Mouse (Mus musculus) cerebellum, postnatal 36 days (tissue): ENCODE measurements around the gene Hnrnpu.
"Not testable (repeated sequence)": the region's sequence is repeated elsewhere in the genome, so short reads cannot be mapped to it uniquely, and the experiment has no call there.

Experiments
- DNase-seq, 2 experiments: peaks; one replicate each; pipeline ENCODE4 v3.0.0; 2021 to 2022; ENCODE audit warnings: mixed read lengths in 2 of 2

Gene Hnrnpu

DNA sequence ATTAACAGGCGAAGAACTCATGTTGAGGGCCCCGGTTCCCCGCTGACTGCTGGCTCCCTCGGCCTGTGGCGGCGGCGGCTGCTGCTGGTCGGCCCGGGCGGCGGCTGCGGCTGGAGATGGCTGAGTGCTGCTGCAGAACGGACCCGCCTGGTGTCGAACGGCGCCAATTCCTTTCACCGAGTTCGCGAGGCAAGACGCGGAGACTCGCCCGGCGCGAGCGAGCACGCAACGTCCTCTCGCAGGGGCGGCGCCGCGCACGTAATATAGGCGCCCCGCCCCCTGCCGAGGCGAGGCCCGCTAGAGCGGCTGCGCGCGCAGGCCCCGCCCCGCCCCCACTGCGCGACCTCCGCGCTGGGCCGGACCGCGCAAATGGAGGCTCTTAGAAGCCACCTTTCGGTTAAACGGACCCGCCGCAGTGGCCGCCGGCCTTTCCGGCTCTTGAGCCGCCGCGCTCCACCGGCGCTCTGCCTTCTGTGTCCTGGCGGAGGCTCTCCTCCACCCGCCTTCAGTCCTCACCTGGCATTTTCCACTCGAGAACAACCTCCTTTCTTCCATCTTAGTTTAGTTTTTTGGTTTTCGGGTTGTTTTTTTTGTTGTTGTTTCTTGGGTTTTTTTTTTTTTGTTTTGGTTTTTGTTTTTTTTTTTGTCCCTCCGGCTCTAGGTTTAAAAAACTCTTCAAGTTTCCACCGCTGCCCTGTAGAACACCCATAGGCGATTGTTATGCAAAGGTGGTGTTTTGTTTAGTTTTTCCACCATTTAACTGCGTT lies at the start of gene Hnrnpu:
TSS of gene Hnrnpu (minus strand) at position 247 of the 767 bp plus-strand sequence.
- peak; percentile 96 to 97 for DNase-seq

DNA sequence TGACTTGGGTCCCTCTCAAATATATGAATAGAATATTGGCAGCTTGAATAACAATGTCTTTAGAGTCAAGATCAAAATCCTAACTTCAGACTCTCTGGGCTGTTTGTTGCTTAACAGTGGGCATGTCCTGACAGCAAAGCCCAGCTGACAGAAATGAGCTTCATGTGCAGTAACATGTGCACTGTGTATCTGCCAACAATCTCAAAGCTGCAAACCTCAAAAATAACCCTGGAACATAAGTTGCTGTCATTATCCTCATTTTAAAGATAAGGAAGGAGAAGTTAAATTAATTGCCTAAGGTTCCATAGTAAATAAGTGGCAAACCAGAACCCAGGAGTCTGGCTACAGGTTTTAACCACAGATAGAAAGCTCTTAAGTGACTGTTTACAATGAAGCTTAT lies 44.6 kb upstream of the Hnrnpu start:
- no peak for DNase-seq

DNA sequence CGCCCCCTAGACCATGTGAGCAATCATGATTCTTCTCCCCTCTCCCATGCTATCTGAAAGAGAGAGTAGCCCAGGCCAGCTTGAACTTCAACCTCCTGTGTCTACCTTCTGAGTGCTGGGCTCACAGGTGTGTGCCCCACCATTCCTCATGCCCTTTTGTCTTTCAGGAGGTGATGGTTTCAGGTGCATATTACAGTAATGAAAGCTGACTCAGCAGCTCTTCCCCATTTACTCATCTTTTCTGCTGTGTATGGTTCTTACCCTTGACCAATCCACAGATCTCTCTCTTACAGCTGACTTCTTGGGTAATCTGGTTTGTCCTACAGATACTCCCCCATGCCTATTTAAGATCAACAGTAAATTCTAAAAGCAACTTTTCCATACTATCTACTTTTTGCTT lies 41.6 kb upstream of the Hnrnpu start:
- DNase-seq = no peak

DNA sequence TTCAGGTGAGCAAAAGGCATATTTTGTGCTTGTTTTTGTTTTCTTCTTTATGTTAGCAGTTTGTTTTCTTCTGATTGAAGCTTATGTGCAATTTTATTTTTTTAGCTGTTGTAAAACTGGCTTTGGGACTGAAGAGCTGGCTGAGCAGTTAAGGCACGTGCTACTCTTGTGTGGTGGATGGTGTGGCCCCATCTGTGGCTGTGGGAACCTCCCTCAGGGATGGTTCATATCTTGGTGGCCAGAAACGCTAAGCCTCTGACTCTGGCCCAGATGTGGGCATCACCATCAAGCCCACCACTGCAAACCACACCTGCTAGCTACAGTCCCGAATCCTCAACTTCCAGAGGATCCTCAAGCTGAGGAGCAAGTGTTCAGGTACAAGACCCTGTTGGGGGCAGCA lies 40.5 kb upstream of the Hnrnpu start:
- no peak for DNase-seq

- DNase-seq = no peak
Observed at GRCm38 (mm10) chr1:178376907-178377306, 39.3 kb upstream of the Hnrnpu start.

GRCm38 (mm10) chr1:178376061-178376460 lies 38.5 kb upstream of the Hnrnpu start:
- no peak for DNase-seq

- no peak for DNase-seq
Observed at GRCm38 (mm10) chr1:178375381-178375780, 37.8 kb upstream of the Hnrnpu start.

- DNase-seq = no peak
Observed at GRCm38 (mm10) chr1:178372681-178373080, 35.1 kb upstream of the Hnrnpu start.

DNA sequence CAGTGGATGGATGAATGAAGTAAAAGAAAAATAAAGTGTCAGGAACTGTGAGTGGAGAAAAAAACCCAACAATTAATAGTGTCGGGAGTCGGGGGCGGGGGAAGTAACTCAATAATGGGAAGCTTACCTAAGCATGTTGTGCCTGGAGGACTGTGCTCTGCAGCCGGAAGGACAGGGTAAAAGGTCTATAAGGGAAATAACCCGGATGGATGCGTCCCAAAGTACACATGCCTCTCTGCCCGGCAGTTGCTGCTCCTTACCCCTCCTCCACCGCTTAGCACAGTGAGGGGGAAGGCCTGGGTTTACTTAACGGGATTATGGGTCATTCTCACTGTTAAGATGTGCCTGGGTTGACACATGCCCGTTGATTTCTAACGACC lies 31.7 kb upstream of the Hnrnpu start:
- DNase-seq = peak in 1 of 2 experiments; percentile 55

DNA sequence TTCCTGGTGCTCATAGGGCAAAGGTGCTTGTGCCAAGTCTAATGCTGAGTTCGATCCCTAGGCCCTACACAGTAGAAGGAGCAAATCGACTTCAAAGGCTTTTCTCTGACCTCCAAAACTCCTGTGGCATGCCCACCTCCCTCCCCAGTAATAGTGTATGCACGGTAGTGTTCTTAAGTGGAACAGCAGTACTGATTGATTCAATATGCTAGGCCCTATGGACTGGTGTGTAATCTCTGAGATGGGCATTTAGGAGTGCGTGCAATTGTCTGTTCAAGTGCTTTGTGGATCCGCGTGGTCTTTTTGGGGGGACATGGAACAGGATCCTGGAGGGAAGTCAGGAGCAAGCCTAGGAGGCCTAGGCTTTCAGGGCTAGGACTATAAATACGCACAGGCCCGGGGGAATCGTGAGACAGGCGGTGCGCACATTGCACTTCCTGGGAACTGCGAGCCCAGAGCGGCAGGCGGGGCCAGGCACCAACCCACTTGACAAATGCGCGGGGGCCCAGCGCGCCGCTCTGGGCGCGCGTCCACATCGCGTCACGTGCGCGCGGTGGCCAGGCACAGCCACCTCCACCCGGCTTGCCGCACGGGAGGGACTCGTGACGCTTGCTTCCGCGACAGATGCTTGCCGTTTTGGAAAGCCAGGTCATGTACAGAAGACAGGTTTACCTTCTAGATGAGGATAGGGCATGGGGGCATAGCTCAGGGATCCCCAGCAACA lies 31.1 kb upstream of the Hnrnpu start:
- peak; percentile 94 to 97 for DNase-seq

GRCm38 (mm10) chr1:178368121-178368520 lies 30.5 kb upstream of the Hnrnpu start:
- no peak for DNase-seq

DNA sequence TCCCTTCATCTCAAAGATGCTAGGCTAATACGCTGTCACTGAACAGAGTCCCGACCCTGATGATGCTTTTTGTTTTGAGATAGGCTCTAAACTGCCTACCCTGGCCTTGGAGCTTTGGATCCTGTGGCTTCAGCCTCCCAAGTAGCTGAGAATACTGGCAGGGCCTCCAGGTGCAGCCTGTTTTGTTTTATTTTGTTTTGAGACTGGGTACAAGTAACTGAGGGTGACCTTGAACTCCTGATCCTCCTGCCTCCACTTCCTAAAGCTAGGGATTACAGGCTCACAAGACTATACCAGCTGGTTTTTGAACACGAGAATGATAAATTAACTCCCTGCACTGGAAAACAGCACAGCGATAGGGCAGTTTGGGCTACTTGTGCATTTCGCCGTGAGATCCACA lies 27.6 kb upstream of the Hnrnpu start:
- no peak for DNase-seq

DNA sequence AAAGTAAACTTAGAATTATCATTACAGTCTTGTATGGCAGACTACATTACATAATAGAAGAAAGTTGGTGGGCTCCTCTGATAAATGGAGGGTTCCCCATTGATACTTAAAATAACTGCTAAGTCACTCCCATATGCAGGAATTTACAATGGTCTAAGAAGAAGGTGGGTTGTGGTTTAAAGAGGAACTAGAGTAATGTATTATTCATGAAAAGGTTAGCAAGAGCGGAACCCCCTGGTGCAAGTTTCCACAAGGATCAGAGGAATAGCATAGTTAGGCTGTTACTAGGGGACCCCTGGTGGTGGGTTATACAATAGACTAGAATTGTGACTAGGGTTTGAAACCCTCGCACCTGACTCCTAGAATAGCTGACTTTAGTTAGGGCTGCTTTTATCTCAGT lies 23.1 kb upstream of the Hnrnpu start:
- no peak for DNase-seq

DNA sequence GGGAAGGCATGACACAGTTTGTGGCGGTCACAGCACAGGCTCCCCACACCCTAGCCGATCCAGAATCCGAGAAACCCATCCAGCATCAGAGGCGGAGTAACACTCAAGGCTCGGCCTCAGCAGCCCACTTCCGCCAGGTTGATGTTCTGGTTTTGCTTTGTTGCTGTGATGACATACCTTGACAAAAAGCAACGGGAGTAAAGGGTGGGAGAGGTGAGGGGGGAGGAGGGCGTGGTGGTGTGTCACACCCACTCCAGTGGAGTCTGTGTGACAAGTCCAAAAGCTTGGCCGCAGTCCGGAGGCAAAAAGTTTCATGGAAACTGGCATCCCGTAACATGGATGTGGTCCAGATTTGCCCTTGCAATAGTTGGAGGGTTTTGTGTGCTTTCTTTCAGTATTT lies 22.7 kb upstream of the Hnrnpu start:
- no peak for DNase-seq

GRCm38 (mm10) chr1:178357776-178358710 lies 20.4 kb upstream of the Hnrnpu start:
- no peak for DNase-seq

DNA sequence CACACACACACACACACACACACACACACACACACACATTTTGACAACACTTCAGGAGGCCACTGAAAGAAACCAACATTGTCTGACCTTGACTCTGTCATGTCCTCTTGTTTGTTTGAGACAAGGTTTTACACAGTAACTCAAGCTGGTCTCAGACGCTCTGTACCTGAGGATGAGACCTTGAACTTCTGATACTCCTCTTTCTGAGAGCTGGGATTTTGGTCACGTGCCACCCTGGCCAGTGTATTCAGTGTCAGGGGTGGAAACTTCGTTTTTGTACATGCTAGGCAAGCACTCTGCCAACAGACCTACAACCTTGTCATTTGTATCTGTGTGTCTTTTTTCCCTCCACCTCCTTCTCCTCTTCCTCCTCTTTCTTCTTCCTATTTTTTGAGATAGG lies 17.0 kb upstream of the Hnrnpu start:
- DNase-seq = no peak

GRCm38 (mm10) chr1:178351643-178352042 lies 14.0 kb upstream of the Hnrnpu start:
- DNase-seq = no peak

DNA sequence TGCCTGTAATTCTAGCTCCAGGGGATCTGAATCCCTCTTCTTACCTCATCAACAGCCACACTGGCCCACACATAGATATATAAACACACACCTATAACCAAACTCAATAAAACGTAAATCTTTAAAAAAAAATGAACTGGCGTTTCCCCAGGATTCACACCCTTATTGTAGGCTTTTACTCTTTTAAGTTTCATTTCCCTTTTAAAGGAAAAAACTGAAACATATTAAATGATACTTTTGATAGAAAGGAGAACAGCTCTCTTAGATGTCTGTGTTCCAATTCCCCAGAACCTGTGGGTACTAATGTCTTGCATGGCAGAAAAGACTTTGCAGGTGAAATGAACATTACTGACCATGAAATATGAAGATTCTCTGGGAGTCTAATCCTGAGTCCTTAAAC lies 13.2 kb upstream of the Hnrnpu start:
- DNase-seq = no peak

DNA sequence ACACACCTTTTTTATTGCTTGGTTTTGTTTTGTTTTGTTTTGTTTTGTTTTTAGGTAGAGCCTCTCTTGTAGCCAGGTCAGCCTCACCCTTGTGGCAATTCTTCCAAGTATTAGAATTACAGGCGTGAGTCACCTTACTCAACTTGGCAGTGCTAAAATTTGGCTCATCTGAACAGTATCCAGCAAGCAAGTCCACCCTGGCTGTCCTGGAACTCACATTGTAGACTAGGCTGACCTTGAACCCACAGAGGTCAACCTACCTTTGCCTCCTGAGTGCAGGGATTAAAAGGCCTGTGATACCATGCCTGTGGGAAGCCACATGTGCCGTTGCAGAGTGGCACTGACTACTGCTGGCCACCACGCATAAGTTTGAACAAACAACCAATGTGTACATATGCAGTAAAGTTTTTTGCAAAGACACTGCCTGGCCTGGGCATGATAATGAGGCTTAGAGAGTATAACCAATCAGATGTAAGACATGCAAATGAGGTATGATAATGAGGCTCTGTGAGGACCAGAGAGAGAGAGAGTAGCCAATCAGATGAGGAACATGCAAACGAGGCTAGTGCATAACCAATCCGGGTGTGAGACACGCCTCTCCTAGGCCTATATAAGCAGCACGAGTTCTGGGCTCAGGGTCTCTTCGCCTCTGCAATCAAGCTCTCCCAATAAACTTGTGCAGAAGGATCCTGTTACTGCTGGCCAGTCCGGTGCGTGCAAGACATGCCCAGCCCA lies 6.6 kb upstream of the Hnrnpu start:
- DNase-seq = not testable (repeated sequence)

- DNase-seq = no peak
Observed at GRCm38 (mm10) chr1:178342612-178343011, 5.0 kb upstream of the Hnrnpu start.

GRCm38 (mm10) chr1:178342063-178342462 lies 4.5 kb upstream of the Hnrnpu start:
- DNase-seq = no peak

- no peak for DNase-seq
Observed at GRCm38 (mm10) chr1:178341435-178341834, 3.8 kb upstream of the Hnrnpu start.

DNA sequence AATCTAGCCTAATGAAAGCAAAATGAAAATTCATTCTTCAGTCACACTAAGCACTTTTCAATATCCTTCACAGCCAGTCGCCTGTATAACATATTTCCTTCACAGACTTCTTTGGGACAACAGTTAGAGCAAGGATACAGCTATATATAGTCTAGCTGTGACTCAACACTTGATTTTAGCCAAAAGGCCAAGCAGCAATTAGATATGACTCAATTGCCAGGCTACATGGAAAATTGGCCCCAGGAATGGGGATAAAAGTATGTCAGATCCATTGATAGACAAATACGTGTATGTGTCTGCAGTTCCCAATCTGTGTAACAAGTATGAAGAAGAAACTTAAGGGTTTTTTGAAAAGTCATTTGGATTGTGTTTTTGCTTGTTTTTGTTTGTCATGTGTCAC lies 2.6 kb upstream of the Hnrnpu start:
- no peak for DNase-seq
